Mouse (Mus musculus) heart, embryonic 12.5 days (tissue): ENCODE measurements around the gene Arid3b. TPM values are rescaled to one million over a fixed set of nuclear protein-coding genes. Genes with fewer than 3 reads are reported as not detected.

Experiments used
- ATAC-seq: fragments of 200-750 bp; cut with Nextera tagmentation; 2 replicates; pipeline ENCODE4 v1.8.0; 2017; ENCODE audit warnings: moderate TSS enrichment, moderate library complexity; ENCODE audit not compliant: insufficient number of reproducible peaks, low FRiP score
- H3K27ac ChIP-seq: fragments of 300-500 bp; sonication (generic); 2 replicates; pipeline ENCODE4 v1.5.1; 2016; ENCODE audit warnings: mild to moderate bottlenecking, moderate library complexity; ENCODE audit not compliant: poor library complexity, severe bottlenecking
- H3K27me3 ChIP-seq: fragments of 300-500 bp; sonication (generic); replicated peaks from 2 replicates; pipeline ENCODE4 v1.6.1; 2016; ENCODE audit warnings: mild to moderate bottlenecking, moderate library complexity
- H3K36me3 ChIP-seq: fragments of 300-500 bp; sonication (generic); 2 replicates; pipeline ENCODE4 v1.6.1; 2016; ENCODE audit warnings: mild to moderate bottlenecking, moderate library complexity
- H3K4me1 ChIP-seq: fragments of 300-500 bp; sonication (generic); replicated peaks from 2 replicates; pipeline ENCODE4 v1.6.1; 2016; ENCODE audit warnings: mild to moderate bottlenecking
- H3K4me2 ChIP-seq: fragments of 300-500 bp; sonication (generic); 2 replicates; pipeline ENCODE4 v1.6.1; 2016; ENCODE audit warnings: mild to moderate bottlenecking, moderate library complexity
- H3K4me3 ChIP-seq: fragments of 300-500 bp; sonication (generic); 2 replicates; pipeline ENCODE4 v1.5.1; 2016; ENCODE audit warnings: mild to moderate bottlenecking
- H3K9ac ChIP-seq: fragments of 300-500 bp; sonication (generic); 2 replicates; pipeline ENCODE4 v1.6.1; 2016; ENCODE audit warnings: mild to moderate bottlenecking, moderate library complexity
- H3K9me3 ChIP-seq: fragments of 300-500 bp; sonication (generic); replicated peaks from 2 replicates; pipeline ENCODE4 v1.6.1; 2016; ENCODE audit warnings: mild to moderate bottlenecking, moderate library complexity
- WGBS: fragments of 180-500 bp; shearing (Covaris S2); methylation state at CpG from one replicate; pipeline ENCODE4 v1.1.7; 2016; 5-methylcytosine and 5-hydroxymethylcytosine counted together
- polyA plus RNA-seq: library from polyadenylated mRNA; unstranded; fragments of >200 nt; fragmentation: Nextera tagmentation; extraction: Ambion mirVana; gene quantifications from 2 replicates; pipeline ENCODE4 v1.2.1, GENCODE M21; 2016

Gene Arid3b
- polyA plus RNA-seq, 1 experiment from 2014 or later = 27.0 TPM

DNA sequence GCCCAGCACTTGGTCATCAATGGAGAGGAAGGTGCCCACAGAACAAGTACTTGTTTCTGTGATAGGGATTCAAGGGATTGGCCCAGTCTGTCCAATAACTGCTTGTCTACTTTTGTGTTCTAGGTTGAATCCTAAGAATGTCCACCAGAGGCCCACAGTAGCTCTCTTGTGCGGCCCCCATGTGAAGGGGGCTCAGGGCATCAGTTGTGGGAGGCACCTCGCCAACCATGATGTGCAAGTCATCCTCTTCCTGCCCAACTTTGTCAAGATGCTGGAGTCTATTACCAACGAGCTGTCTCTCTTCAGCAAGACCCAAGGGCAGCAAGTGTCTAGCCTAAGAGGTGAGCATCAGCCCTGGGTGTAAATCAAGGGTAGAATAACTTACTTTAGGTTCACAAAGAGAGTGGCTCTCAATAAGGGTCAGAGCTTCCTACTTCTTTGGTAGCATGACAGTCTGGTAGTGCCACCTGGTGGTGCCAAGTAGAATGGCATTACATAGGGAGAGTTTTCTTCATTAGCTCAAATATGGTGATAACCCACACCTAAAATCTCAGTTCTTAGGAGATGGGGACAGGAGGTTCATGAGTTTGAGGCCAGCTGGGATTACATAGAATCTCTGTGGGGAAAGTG is 92.0 kb downstream of the Arid3b start:
- H3K36me3 ChIP-seq = peaks cover 76% of the 10 kb centered on the region
- WGBS = 70% methylated on average over 3 of the region's 3 CpGs

More for the DNA sequence above, 92.0 kb downstream of the Arid3b start:
- H3K27ac ChIP-seq = no peak overlapping the region
- no peaks in the 10 kb centered on the region for H3K4me1 ChIP-seq
- no peak for ATAC-seq
- H3K4me3 ChIP-seq = no peak overlapping the region
- no peaks in the 10 kb centered on the region for H3K27me3 ChIP-seq
- H3K9me3 ChIP-seq = no peaks in the 10 kb centered on the region
- no peak overlapping the region for H3K9ac ChIP-seq
- no peak overlapping the region for H3K4me2 ChIP-seq

Other genes with a start within 250 kb of the Arid3b start
- 18.1 and 19.5 TPM in 2 replicates for gene Ulk3, start 247.3 kb downstream of the Arid3b start, polyA plus RNA-seq
- not detected in 2 replicates for gene Cplx3, start 230.5 kb downstream of the Arid3b start, polyA plus RNA-seq
- not detected in 2 replicates for gene Lman1l, start 216.0 kb downstream of the Arid3b start, polyA plus RNA-seq
- gene Csk, start 183.2 kb downstream of the Arid3b start, polyA plus RNA-seq = 16.4 TPM in 2 replicates
- gene Cyp1a2, start 153.1 kb downstream of the Arid3b start, polyA plus RNA-seq = not detected in 2 replicates
- gene Cyp1a1, start 148.9 kb downstream of the Arid3b start, polyA plus RNA-seq = not detected in 2 replicates
- 21.2 and 21.3 TPM in 2 replicates for gene Edc3, start 128.3 kb downstream of the Arid3b start, polyA plus RNA-seq
- 67.0 and 68.1 TPM in 2 replicates for gene Clk3, start 70.9 kb downstream of the Arid3b start, polyA plus RNA-seq
- gene Ubl7, start 74.2 kb upstream of the Arid3b start, polyA plus RNA-seq = 103 and 104 TPM in 2 replicates
- gene Sema7a, start 103.3 kb upstream of the Arid3b start, polyA plus RNA-seq = 0.14 and 0.18 TPM in 2 replicates
- not detected in 2 replicates for gene Cyp11a1, start 169.6 kb upstream of the Arid3b start, polyA plus RNA-seq
- gene Stra6, start 227.0 kb upstream of the Arid3b start, polyA plus RNA-seq = 0.78 and 1.00 TPM in 2 replicates